Mouse (Mus musculus): ENCODE results near the gene Dlg2.

Dlg2 gene

GRCm38 (mm10) chr7:91443913-91444312 lies 967.4 kb downstream of the Dlg2 start:
- H3K9me3 ChIP-seq (ENCODE audit: low read length): peaks cover 15% of the 10 kb centered on the region
- TF ChIP-seq NANOG (IDR thresholded peaks at IDR 0.05; ENCODE audit: borderline replicate concordance, low read length): no peak

GRCm38 (mm10) chr7:91444728-91445127 lies 968.3 kb downstream of the Dlg2 start:
- no peak for TF ChIP-seq POU5F1 (IDR thresholded peaks at IDR 0.05; ENCODE audit: borderline replicate concordance, low read length)
- TF ChIP-seq NANOG (IDR thresholded peaks at IDR 0.05; ENCODE audit: borderline replicate concordance, low read length): no peak
- no peak for TF ChIP-seq CTCF (conservative IDR thresholded peaks at IDR 0.05; ENCODE audit: low read length)
- Histone ChIP-seq H3K4me3 (replicated peaks; ENCODE audit: low read length) (no peak overlapping the region), H3K4me1 (replicated peaks; ENCODE audit: low read depth, low read length) (no peaks in the 10 kb centered on the region), H3K9me3 (ENCODE audit: low read length) (peaks cover 15% of the 10 kb centered on the region), H3K36me3 (ENCODE audit: insufficient read depth, low read length) (no peaks in the 10 kb centered on the region), H3K27me3 (ENCODE audit: insufficient read depth, low read length) (no peaks in the 10 kb centered on the region)

More at GRCm38 (mm10) chr7:91443913-91444312, 967.4 kb downstream of the Dlg2 start:
- no peaks in the 10 kb centered on the region for H3K4me1 ChIP-seq (replicated peaks; ENCODE audit: low read depth, low read length)
- no peaks in the 10 kb centered on the region for H3K36me3 ChIP-seq (ENCODE audit: insufficient read depth, low read length)
- no peak overlapping the region for H3K4me3 ChIP-seq (replicated peaks; ENCODE audit: low read length)
- H3K27me3 ChIP-seq (ENCODE audit: insufficient read depth, low read length): no peaks in the 10 kb centered on the region

GRCm38 (mm10) chr7:91456796-91457195 lies 980.3 kb downstream of the Dlg2 start:
- Histone ChIP-seq H3K27me3 (ENCODE audit: insufficient read depth, low read length) (no peaks in the 10 kb centered on the region), H3K4me3 (replicated peaks; ENCODE audit: low read length) (no peak overlapping the region), H3K4me1 (replicated peaks; ENCODE audit: low read depth, low read length) (no peaks in the 10 kb centered on the region), H3K9me3 (ENCODE audit: low read length) (no peaks in the 10 kb centered on the region), H3K36me3 (ENCODE audit: insufficient read depth, low read length) (no peaks in the 10 kb centered on the region)
- TF ChIP-seq NANOG (IDR thresholded peaks at IDR 0.05; ENCODE audit: borderline replicate concordance, low read length) (no peak), POU5F1 (IDR thresholded peaks at IDR 0.05; ENCODE audit: borderline replicate concordance, low read length) (no peak), CTCF (conservative IDR thresholded peaks at IDR 0.05; ENCODE audit: low read length) (no peak)

DNA sequence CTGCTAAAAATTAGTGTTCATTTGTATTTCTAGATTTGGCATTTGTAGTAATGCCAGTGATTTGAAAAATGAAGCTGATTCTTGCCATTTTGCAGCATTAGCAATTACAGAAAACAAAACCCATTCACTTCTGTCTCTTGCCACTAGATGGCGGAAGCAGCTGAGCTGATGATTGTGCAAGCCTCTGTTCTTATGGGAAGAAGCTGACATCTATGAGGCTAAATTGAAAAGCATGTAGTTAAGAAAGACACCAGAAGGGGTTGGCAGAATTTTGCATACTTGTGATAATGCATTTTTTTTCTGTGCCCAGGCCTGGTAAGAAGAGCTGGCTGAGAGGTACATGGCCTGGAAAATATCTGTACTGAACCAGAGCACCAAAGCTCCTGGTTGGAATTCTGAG lies 980.7 kb downstream of the Dlg2 start:
- no peak for TF ChIP-seq POU5F1 (IDR thresholded peaks at IDR 0.05; ENCODE audit: borderline replicate concordance, low read length)
- TF ChIP-seq CTCF (conservative IDR thresholded peaks at IDR 0.05; ENCODE audit: low read length): peak; percentile 83
- H3K4me3 ChIP-seq (replicated peaks; ENCODE audit: low read length): no peak overlapping the region
- H3K9me3 ChIP-seq (ENCODE audit: low read length): no peaks in the 10 kb centered on the region
- no peaks in the 10 kb centered on the region for H3K36me3 ChIP-seq (ENCODE audit: insufficient read depth, low read length)
- H3K4me1 ChIP-seq (replicated peaks; ENCODE audit: low read depth, low read length): no peaks in the 10 kb centered on the region
- H3K27me3 ChIP-seq (ENCODE audit: insufficient read depth, low read length): no peaks in the 10 kb centered on the region

- H3K4me1 ChIP-seq (replicated peaks; ENCODE audit: low read depth, low read length): no peaks in the 10 kb centered on the region
- no peaks in the 10 kb centered on the region for H3K9me3 ChIP-seq (ENCODE audit: low read length)
- H3K4me3 ChIP-seq (replicated peaks; ENCODE audit: low read length): no peak overlapping the region
- no peak for TF ChIP-seq NANOG (IDR thresholded peaks at IDR 0.05; ENCODE audit: borderline replicate concordance, low read length)
- no peak for TF ChIP-seq CTCF (conservative IDR thresholded peaks at IDR 0.05; ENCODE audit: low read length)
- TF ChIP-seq POU5F1 (IDR thresholded peaks at IDR 0.05; ENCODE audit: borderline replicate concordance, low read length): no peak
- H3K36me3 ChIP-seq (ENCODE audit: insufficient read depth, low read length): no peaks in the 10 kb centered on the region
- H3K27me3 ChIP-seq (ENCODE audit: insufficient read depth, low read length): no peaks in the 10 kb centered on the region
Observed at GRCm38 (mm10) chr7:91461352-91461751, 984.9 kb downstream of the Dlg2 start.

DNA sequence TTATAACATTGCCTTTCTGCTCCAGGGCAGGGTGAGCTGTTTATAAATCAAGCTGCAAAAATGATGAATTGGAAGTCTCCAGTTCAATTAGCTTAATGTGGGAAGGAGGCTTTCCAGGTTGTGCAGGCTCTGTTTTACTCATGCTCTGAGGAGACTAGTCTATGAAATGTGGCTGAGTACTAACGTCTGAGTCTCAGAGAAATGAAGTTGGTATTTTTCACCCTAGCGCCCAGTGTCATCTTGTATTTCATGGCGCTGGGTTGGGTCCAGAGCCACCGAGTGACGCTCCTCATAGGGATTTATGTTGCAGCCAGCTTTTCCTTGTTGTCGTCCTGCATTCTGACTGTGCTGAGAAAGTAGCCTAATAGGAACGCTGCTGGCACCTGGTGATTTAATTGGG lies 986.8 kb downstream of the Dlg2 start:
- Histone ChIP-seq H3K36me3 (ENCODE audit: insufficient read depth, low read length) (no peaks in the 10 kb centered on the region), H3K9me3 (ENCODE audit: low read length) (no peaks in the 10 kb centered on the region), H3K4me3 (replicated peaks; ENCODE audit: low read length) (no peak overlapping the region), H3K27me3 (ENCODE audit: insufficient read depth, low read length) (no peaks in the 10 kb centered on the region), H3K4me1 (replicated peaks; ENCODE audit: low read depth, low read length) (no peaks in the 10 kb centered on the region)
- TF ChIP-seq POU5F1 (IDR thresholded peaks at IDR 0.05; ENCODE audit: borderline replicate concordance, low read length) (no peak), CTCF (conservative IDR thresholded peaks at IDR 0.05; ENCODE audit: low read length) (no peak), NANOG (IDR thresholded peaks at IDR 0.05; ENCODE audit: borderline replicate concordance, low read length) (no peak)

DNA sequence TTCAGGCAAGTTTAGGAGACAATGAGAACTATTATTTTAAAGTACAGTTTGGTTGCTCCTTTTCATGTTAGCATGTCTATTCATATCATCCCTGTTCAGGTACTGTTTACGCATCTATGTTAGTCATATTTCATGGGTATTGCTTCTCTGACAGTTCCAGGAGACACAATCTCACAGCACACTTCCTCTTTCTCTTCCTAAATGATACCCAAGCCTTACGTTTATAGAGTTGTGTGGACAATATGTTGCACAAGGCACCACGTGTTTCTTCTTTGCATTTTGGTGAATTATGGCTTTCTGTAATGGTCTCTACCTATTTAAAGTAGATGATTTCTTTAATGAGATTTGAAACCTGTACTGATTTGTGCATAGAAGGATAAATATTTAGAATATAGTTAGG lies 990.6 kb downstream of the Dlg2 start:
- no peaks in the 10 kb centered on the region for H3K36me3 ChIP-seq (ENCODE audit: insufficient read depth, low read length)
- H3K9me3 ChIP-seq (ENCODE audit: low read length): no peaks in the 10 kb centered on the region
- no peaks in the 10 kb centered on the region for H3K27me3 ChIP-seq (ENCODE audit: insufficient read depth, low read length)
- TF ChIP-seq NANOG (IDR thresholded peaks at IDR 0.05; ENCODE audit: borderline replicate concordance, low read length) (no peak), POU5F1 (IDR thresholded peaks at IDR 0.05; ENCODE audit: borderline replicate concordance, low read length) (no peak), CTCF (conservative IDR thresholded peaks at IDR 0.05; ENCODE audit: low read length) (no peak)
- no peaks in the 10 kb centered on the region for H3K4me1 ChIP-seq (replicated peaks; ENCODE audit: low read depth, low read length)
- no peak overlapping the region for H3K4me3 ChIP-seq (replicated peaks; ENCODE audit: low read length)

GRCm38 (mm10) chr7:91479145-91479544 lies 1002.7 kb downstream of the Dlg2 start:
- no peaks in the 10 kb centered on the region for H3K36me3 ChIP-seq (ENCODE audit: insufficient read depth, low read length)
- TF ChIP-seq NANOG (IDR thresholded peaks at IDR 0.05; ENCODE audit: borderline replicate concordance, low read length): no peak
- no peak for TF ChIP-seq POU5F1 (IDR thresholded peaks at IDR 0.05; ENCODE audit: borderline replicate concordance, low read length)
- TF ChIP-seq CTCF (conservative IDR thresholded peaks at IDR 0.05; ENCODE audit: low read length): no peak
- no peak overlapping the region for H3K4me3 ChIP-seq (replicated peaks; ENCODE audit: low read length)
- H3K4me1 ChIP-seq (replicated peaks; ENCODE audit: low read depth, low read length): no peaks in the 10 kb centered on the region
- H3K27me3 ChIP-seq (ENCODE audit: insufficient read depth, low read length): no peaks in the 10 kb centered on the region
- no peaks in the 10 kb centered on the region for H3K9me3 ChIP-seq (ENCODE audit: low read length)

DNA sequence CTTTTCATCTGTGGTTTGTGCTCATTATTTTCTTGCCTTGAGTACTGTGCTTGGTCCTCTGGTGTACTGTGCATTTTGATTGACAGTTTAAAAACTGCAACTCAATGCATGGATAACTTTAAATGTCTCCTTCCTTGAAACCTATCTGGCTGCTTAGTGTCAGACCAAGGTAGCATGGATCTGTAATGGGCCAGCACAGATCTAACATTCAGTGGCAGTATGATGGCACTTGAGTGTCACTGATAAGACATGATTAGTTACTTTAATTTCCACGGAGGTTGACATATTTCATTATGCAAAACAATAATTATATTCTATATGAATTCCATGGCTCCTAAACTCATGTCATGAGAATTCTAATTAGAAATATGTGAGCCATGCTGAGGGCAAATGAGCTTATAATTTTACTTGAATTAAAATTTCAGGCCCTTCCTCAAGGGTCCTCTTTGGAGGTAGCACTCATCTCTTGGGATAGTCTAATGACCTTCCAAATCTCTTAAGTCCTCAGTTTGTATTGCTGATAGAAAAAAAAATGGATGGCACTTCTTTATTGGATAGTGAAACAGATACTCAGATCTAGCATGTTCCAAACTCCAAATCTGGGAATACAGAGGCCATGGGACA lies 1005.2 kb downstream of the Dlg2 start:
- TF ChIP-seq CTCF (conservative IDR thresholded peaks at IDR 0.05; ENCODE audit: low read length): no peak
- TF ChIP-seq NANOG (IDR thresholded peaks at IDR 0.05; ENCODE audit: borderline replicate concordance, low read length): no peak
- no peak for TF ChIP-seq POU5F1 (IDR thresholded peaks at IDR 0.05; ENCODE audit: borderline replicate concordance, low read length)
- no peak overlapping the region for H3K4me3 ChIP-seq (replicated peaks; ENCODE audit: low read length)
- H3K27me3 ChIP-seq (ENCODE audit: insufficient read depth, low read length): no peaks in the 10 kb centered on the region
- H3K36me3 ChIP-seq (ENCODE audit: insufficient read depth, low read length): no peaks in the 10 kb centered on the region
- H3K9me3 ChIP-seq (ENCODE audit: low read length): no peaks in the 10 kb centered on the region
- H3K4me1 ChIP-seq (replicated peaks; ENCODE audit: low read depth, low read length): no peaks in the 10 kb centered on the region
